Mouse (Mus musculus) stomach, embryonic 15.5 days (tissue): ENCODE data around the gene Cd47. TPM values are rescaled to one million over a fixed set of nuclear protein-coding genes. Genes with fewer than 3 reads are reported as not detected.

Source experiments
- ATAC-seq: fragments of 200-750 bp; cut with Nextera tagmentation; 2 replicates; pipeline ENCODE4 v1.8.0; 2017; ENCODE audit warnings: low read depth, moderate number of reproducible peaks, moderate TSS enrichment; ENCODE audit not compliant: insufficient read depth, low FRiP score
- H3K27ac ChIP-seq: fragments of 300-500 bp; sonication (generic); 2 replicates; pipeline ENCODE4 v1.5.1; 2015; ENCODE audit warnings: mild to moderate bottlenecking, inconsistent platforms
- H3K27me3 ChIP-seq: fragments of 300-500 bp; sonication (generic); replicated peaks from 2 replicates; pipeline ENCODE4 v1.6.1; 2015; ENCODE audit warnings: inconsistent platforms
- H3K36me3 ChIP-seq: fragments of 300-500 bp; sonication (generic); 2 replicates; pipeline ENCODE4 v1.6.1; 2015; ENCODE audit warnings: inconsistent platforms
- H3K4me1 ChIP-seq: fragments of 300-500 bp; sonication (generic); 2 replicates; pipeline ENCODE4 v1.6.1; 2015; ENCODE audit warnings: inconsistent platforms
- H3K4me2 ChIP-seq: fragments of 300-500 bp; sonication (generic); 2 replicates; pipeline ENCODE4 v1.6.1; 2015; ENCODE audit warnings: mild to moderate bottlenecking, inconsistent platforms
- H3K4me3 ChIP-seq: fragments of 300-500 bp; sonication (generic); replicated peaks from 2 replicates; pipeline ENCODE4 v1.5.1; 2015; ENCODE audit warnings: inconsistent platforms
- H3K9ac ChIP-seq: fragments of 300-500 bp; sonication (generic); 2 replicates; pipeline ENCODE4 v1.6.1; 2015; ENCODE audit warnings: inconsistent platforms
- H3K9me3 ChIP-seq: fragments of 300-500 bp; sonication (generic); 2 replicates; pipeline ENCODE4 v1.6.1; 2016; ENCODE audit warnings: inconsistent platforms
- WGBS: fragments of 180-500 bp; shearing (Covaris S2); methylation state at CpG from one replicate; pipeline ENCODE4 v1.1.7; 2015; 5-methylcytosine and 5-hydroxymethylcytosine counted together
- polyA plus RNA-seq: library from polyadenylated mRNA; unstranded; fragments of >200 nt; fragmentation: Nextera tagmentation; extraction: Ambion mirVana; gene quantifications from 2 replicates; pipeline ENCODE4 v1.2.1, GENCODE M21; 2015

Gene Cd47
- polyA plus RNA-seq, 1 experiment from 2014 or later = 103 TPM

GRCm38 (mm10) chr16:49906940-49907339 is 106.6 kb downstream of the Cd47 start:
- no peaks in the 10 kb centered on the region for H3K9me3 ChIP-seq
- WGBS = 78% methylated on average over 2 of the region's 2 CpGs
- H3K4me3 ChIP-seq = no peak overlapping the region
- no peaks in the 10 kb centered on the region for H3K27me3 ChIP-seq
- H3K4me2 ChIP-seq = no peak overlapping the region
- H3K4me1 ChIP-seq = no peaks in the 10 kb centered on the region
- H3K27ac ChIP-seq = no peak overlapping the region
- no peaks in the 10 kb centered on the region for H3K36me3 ChIP-seq
- ATAC-seq = no peak
- no peak overlapping the region for H3K9ac ChIP-seq

DNA sequence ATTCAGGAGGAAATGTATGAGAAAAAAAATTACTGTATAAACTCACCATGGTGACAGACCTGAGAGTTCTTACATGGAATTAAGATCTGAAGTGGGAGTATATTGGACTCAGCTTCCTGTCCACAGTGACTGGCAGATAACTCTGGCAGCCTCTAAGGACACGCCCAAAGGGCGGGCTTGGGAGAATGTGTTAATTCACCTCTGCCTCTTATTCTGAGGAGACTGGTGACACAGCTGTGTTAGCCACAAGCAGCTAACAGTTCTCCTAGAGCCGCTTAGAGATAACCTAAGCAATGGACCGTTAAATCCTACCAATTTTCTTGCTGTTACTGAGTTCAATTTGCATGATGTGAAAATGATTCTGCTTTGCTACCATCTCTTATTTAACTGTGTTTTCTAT is 107.0 kb downstream of the Cd47 start:
- H3K27me3 ChIP-seq = no peaks in the 10 kb centered on the region
- H3K36me3 ChIP-seq = no peaks in the 10 kb centered on the region
- no peak overlapping the region for H3K4me2 ChIP-seq
- H3K9me3 ChIP-seq = no peaks in the 10 kb centered on the region
- no peak overlapping the region for H3K27ac ChIP-seq
- H3K4me3 ChIP-seq = no peak overlapping the region
- peak; percentile 67; the same call in 1 of the 2 replicates for ATAC-seq
- no peak overlapping the region for H3K9ac ChIP-seq
- H3K4me1 ChIP-seq = no peaks in the 10 kb centered on the region
- WGBS = 33% methylated on average over 4 of the region's 4 CpGs

- Histone ChIP-seq H3K9ac (no peak overlapping the region), H3K27me3 (no peaks in the 10 kb centered on the region), H3K27ac (no peak overlapping the region), H3K4me3 (no peak overlapping the region), H3K9me3 (no peaks in the 10 kb centered on the region), H3K4me1 (no peaks in the 10 kb centered on the region), H3K36me3 (no peaks in the 10 kb centered on the region), H3K4me2 (no peak overlapping the region)
- WGBS = 67% methylated on average over 8 of the region's 8 CpGs
- no peak for ATAC-seq
Measured at GRCm38 (mm10) chr16:49909536-49909935, 109.2 kb downstream of the Cd47 start.

DNA sequence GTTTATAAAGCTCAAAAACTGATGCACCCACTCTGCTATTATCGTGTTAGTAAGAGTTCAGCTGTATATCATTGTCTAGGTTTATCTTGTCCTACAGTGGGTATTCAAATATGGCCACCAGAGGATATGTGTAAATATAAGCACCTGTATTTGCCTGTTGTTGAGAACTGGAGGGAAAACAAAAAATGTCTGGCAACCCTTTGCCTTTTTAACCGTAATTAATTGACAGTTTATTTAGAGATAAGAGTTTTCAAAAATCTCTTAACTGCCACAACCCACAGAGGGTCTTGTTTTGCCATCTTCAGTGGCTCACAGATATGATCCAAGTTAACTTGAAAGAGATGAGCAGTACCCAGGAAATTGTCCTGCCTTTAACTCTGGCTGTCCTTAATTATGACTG is 113.8 kb downstream of the Cd47 start:
- WGBS = 60% methylated on average over 2 of the region's 2 CpGs

DNA sequence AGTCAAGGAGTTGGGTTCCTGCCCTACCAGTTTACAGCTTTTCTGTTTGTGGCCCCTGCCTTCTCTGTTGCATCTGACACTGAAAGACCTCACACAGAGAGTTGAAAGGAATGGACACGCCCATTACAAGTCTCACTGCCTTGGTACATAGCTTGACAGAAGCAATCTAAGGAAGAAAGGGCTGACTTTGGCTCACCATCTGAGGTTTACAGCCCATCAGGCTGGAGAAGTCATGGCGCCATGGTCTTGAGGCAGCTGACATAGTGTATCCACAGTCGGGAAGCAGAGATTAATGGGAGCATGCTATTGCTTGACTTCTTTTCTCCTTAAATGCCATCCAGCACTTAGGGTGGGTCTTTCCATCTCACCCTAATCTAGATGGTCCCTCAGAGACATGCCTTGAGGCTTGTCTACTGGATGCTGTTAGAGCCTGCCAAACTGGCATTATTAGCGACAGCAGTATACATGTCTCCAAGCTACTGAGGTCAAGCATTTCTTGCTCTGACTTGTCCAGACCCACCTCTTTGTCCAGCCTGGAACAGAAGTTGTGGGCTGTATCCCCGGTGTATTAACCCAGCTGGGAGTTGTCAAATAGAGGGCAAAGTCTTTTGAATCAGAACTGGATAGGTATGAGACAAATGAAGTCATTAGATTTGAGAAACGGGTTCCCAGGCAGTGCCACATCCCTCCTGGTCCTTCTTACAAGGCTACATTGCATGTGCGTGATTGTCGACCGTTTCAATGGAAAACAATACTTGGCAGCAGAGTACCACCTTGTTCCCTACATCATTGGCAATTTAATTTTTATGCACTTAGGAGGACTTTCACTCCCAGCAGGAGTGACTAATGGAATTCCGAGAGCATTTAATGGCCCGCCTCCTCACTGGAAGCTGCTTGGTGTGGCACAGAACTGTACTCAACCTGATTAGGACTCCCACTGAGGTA is 115.5 kb downstream of the Cd47 start:
- no peak overlapping the region for H3K9ac ChIP-seq
- no peaks in the 10 kb centered on the region for H3K36me3 ChIP-seq
- no peaks in the 10 kb centered on the region for H3K27me3 ChIP-seq
- no peaks in the 10 kb centered on the region for H3K9me3 ChIP-seq
- 0 out of 2 replicates have a peak, but pooled peaks have one; percentile 22 for ATAC-seq
- no peak overlapping the region for H3K27ac ChIP-seq
- 83% methylated on average over 11 of the region's 11 CpGs for WGBS
- H3K4me1 ChIP-seq = no peaks in the 10 kb centered on the region
- no peak overlapping the region for H3K4me3 ChIP-seq
- H3K4me2 ChIP-seq = no peak overlapping the region

More for the DNA sequence above, 113.8 kb downstream of the Cd47 start:
- no peaks in the 10 kb centered on the region for H3K9me3 ChIP-seq
- H3K4me1 ChIP-seq = no peaks in the 10 kb centered on the region
- no peak overlapping the region for H3K4me3 ChIP-seq
- no peak for ATAC-seq
- H3K4me2 ChIP-seq = no peak overlapping the region
- no peak overlapping the region for H3K27ac ChIP-seq
- H3K27me3 ChIP-seq = no peaks in the 10 kb centered on the region
- no peak overlapping the region for H3K9ac ChIP-seq
- H3K36me3 ChIP-seq = no peaks in the 10 kb centered on the region

DNA sequence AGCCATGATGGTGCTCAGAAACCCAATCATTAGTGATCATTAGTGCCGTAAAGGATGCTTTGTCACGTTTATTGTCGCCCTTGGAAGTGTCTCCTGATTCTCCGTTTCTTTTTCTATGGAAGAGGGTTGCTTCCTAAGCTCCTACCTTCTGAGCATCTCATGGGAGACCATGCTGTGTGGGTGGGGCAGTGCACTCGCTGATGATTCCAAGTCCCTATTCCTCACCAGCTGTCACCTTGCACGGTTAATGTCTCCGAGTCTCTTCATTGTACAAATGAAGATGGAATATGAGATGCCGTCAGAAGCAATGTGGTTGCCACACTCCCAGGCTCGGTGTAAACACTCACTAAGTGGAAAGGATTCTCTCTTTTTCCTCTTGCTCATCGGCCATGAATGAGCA is 119.9 kb downstream of the Cd47 start:
- Histone ChIP-seq H3K27ac (no peak overlapping the region), H3K36me3 (no peaks in the 10 kb centered on the region), H3K4me2 (no peak overlapping the region), H3K9me3 (no peaks in the 10 kb centered on the region), H3K9ac (no peak overlapping the region), H3K4me3 (no peak overlapping the region), H3K4me1 (no peaks in the 10 kb centered on the region), H3K27me3 (no peaks in the 10 kb centered on the region)
- no peak for ATAC-seq
- WGBS = 82% methylated on average over 10 of the region's 10 CpGs

GRCm38 (mm10) chr16:49921677-49922076 is 121.3 kb downstream of the Cd47 start:
- no peak overlapping the region for H3K4me2 ChIP-seq
- no peaks in the 10 kb centered on the region for H3K36me3 ChIP-seq
- no peak overlapping the region for H3K4me3 ChIP-seq
- H3K27ac ChIP-seq = no peak overlapping the region
- WGBS = 72% methylated on average over 6 of the region's 6 CpGs
- no peaks in the 10 kb centered on the region for H3K27me3 ChIP-seq
- no peak for ATAC-seq
- no peaks in the 10 kb centered on the region for H3K9me3 ChIP-seq
- no peak overlapping the region for H3K9ac ChIP-seq
- H3K4me1 ChIP-seq = no peaks in the 10 kb centered on the region

DNA sequence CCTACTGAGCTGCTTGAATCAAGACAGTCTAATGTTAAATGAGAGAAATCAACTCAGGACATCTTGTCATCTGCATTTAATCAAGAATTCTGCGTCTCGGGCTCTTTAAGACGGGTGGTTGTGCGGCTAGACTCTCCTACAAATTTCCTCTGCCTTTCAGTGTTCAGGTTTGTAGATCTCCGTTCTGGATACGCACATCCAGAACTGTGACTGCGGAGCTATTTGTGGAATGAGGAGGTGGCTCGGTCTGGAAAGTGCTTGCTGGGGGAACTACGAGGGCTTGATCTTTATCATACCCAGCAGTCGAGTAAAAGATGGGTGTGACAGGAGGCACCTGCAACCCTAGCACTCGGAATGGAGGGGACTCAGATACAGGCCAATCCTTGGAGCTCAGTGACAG is 121.8 kb downstream of the Cd47 start:
- 70% methylated on average over 11 of the region's 11 CpGs for WGBS

GRCm38 (mm10) chr16:49923720-49924119 is 123.4 kb downstream of the Cd47 start:
- H3K9me3 ChIP-seq = no peaks in the 10 kb centered on the region
- H3K27me3 ChIP-seq = no peaks in the 10 kb centered on the region
- no peak overlapping the region for H3K9ac ChIP-seq
- H3K4me3 ChIP-seq = no peak overlapping the region
- no peak overlapping the region for H3K27ac ChIP-seq
- 61% methylated on average over 9 of the region's 9 CpGs for WGBS
- ATAC-seq = no peak
- H3K36me3 ChIP-seq = no peaks in the 10 kb centered on the region
- no peak overlapping the region for H3K4me2 ChIP-seq
- H3K4me1 ChIP-seq = no peaks in the 10 kb centered on the region

More for the DNA sequence above, 121.8 kb downstream of the Cd47 start:
- no peak overlapping the region for H3K4me3 ChIP-seq
- no peaks in the 10 kb centered on the region for H3K27me3 ChIP-seq
- H3K9me3 ChIP-seq = no peaks in the 10 kb centered on the region
- no peak overlapping the region for H3K9ac ChIP-seq
- ATAC-seq = no peak
- H3K4me2 ChIP-seq = no peak overlapping the region
- H3K4me1 ChIP-seq = no peaks in the 10 kb centered on the region
- no peaks in the 10 kb centered on the region for H3K36me3 ChIP-seq
- no peak overlapping the region for H3K27ac ChIP-seq

DNA sequence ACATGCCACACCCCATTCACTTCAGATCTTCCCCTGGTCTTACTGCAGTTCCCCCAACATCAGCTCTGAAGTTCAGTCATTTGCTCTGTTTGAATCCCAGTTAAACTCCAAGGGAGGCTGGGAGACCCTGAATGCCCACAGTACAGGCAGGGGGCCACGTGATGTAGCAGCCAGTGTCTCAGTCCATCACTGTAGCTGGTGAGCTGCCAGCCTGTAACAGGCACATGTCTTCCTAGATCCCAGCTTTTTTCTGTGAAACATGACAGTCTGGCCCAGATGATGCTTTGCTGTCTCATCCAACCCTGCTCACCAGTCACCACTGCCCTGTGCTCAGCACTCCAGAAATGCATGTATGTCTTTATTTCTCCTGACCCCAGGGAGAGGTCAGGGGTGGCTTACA is 124.6 kb downstream of the Cd47 start:
- Histone ChIP-seq H3K4me3 (no peak overlapping the region), H3K27me3 (no peaks in the 10 kb centered on the region), H3K9ac (no peak overlapping the region), H3K4me1 (no peaks in the 10 kb centered on the region), H3K9me3 (no peaks in the 10 kb centered on the region), H3K36me3 (no peaks in the 10 kb centered on the region), H3K4me2 (no peak overlapping the region), H3K27ac (no peak overlapping the region)
- WGBS = 86% methylated on average over 1 of the region's 1 CpGs
- ATAC-seq = no peak

DNA sequence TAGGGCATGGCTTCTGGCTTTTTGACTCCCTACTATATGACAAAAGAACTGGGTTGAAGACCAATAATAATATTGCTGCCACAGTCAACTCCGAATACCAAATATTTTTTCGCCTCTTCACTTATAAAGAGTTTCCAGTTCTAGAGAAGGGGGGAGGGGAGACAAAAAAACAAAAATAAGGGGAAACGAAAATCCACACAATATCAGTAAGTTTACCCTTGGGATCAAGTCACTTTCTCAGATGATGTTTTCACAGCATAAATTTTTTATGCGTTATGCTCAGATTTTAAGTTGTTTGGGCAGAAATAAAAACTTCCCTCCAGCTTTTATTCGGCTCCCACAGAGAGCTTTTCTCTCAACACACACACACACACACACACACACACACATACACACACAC is 132.9 kb downstream of the Cd47 start:
- no peaks in the 10 kb centered on the region for H3K4me1 ChIP-seq
- H3K9ac ChIP-seq = no peak overlapping the region
- no peak for ATAC-seq
- H3K27me3 ChIP-seq = no peaks in the 10 kb centered on the region
- no peaks in the 10 kb centered on the region for H3K9me3 ChIP-seq
- no peak overlapping the region for H3K4me3 ChIP-seq
- H3K4me2 ChIP-seq = no peak overlapping the region
- H3K27ac ChIP-seq = no peak overlapping the region
- no peaks in the 10 kb centered on the region for H3K36me3 ChIP-seq
- WGBS = 78% methylated on average over 5 of the region's 5 CpGs

DNA sequence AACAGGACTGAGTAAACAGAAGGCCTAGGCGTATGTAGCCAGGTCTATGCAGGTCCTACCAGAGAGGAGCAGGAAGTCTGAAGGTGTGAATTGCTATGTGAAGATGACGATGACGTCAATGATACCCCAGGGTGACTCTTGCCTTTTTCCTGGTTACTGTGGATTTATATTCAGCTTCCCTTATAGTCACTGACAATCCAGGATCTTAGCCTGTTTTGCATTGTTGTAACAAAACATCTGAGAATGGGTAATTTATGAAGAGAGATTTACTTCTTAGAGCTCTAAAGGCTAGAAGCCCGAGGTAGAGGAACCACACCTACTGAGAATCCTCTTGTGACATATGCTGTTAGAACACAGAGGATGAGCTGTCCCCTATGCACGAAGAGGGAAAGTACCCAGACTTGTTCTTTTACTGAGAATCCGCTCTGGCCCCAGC is 135.7 kb downstream of the Cd47 start:
- Histone ChIP-seq H3K4me2 (no peak overlapping the region), H3K27ac (no peak overlapping the region), H3K36me3 (no peaks in the 10 kb centered on the region), H3K4me1 (no peaks in the 10 kb centered on the region), H3K9ac (no peak overlapping the region), H3K4me3 (no peak overlapping the region), H3K9me3 (no peaks in the 10 kb centered on the region), H3K27me3 (no peaks in the 10 kb centered on the region)
- WGBS = 83% methylated on average over 6 of the region's 6 CpGs
- ATAC-seq = no peak
